Mouse (Mus musculus): ENCODE measurements at regions not wholly inside any gene's neighbourhood (a gene's known extent, or its start where the extent isn't known, plus 50 kb on each side); places are given as distances from the start of the nearest gene placed in this dataset.
A peak's percentile ranks its signal among the peaks of the same experiment; 100 is the strongest.

- no peak for DNase-seq (ENCODE audit: low spot score)
Measured at GRCm38 (mm10) chr9:41590164-41590563, 428.7 kb upstream of the Ubash3b start.

GRCm38 (mm10) chr9:41588466-41589425 is 427.2 kb upstream of the Ubash3b start:
- no peak for DNase-seq (ENCODE audit: low spot score)

- no peak for DNase-seq (ENCODE audit: low spot score)
Measured at GRCm38 (mm10) chr9:41587762-41588161, 426.3 kb upstream of the Ubash3b start.

- DNase-seq (ENCODE audit: low spot score), result no peak
Measured at GRCm38 (mm10) chr9:41586966-41587570, 425.6 kb upstream of the Ubash3b start.

GRCm38 (mm10) chr9:41586291-41586690 is 424.8 kb upstream of the Ubash3b start:
- DNase-seq (ENCODE audit: low spot score), result no peak

GRCm38 (mm10) chr9:41585771-41586170 is 424.3 kb upstream of the Ubash3b start:
- no peak for DNase-seq (ENCODE audit: low spot score)

GRCm38 (mm10) chr9:41585012-41585411 is 423.5 kb upstream of the Ubash3b start:
- no peak for DNase-seq (ENCODE audit: low spot score)

- DNase-seq (ENCODE audit: low spot score), result no peak
Measured at GRCm38 (mm10) chr9:41583711-41584329, 422.3 kb upstream of the Ubash3b start.

- DNase-seq (ENCODE audit: low spot score), result no peak
Measured at GRCm38 (mm10) chr9:41583276-41583675, 421.8 kb upstream of the Ubash3b start.

GRCm38 (mm10) chr9:41582711-41583236 is 421.3 kb upstream of the Ubash3b start:
- no peak for DNase-seq (ENCODE audit: low spot score)

GRCm38 (mm10) chr9:41582171-41582570 is 420.7 kb upstream of the Ubash3b start:
- DNase-seq (ENCODE audit: low spot score), result no peak

GRCm38 (mm10) chr9:41581741-41582140 is 420.2 kb upstream of the Ubash3b start:
- DNase-seq (ENCODE audit: low spot score), result no peak

- DNase-seq (ENCODE audit: low spot score), result no peak
Measured at GRCm38 (mm10) chr9:41581152-41581551, 419.7 kb upstream of the Ubash3b start.

GRCm38 (mm10) chr9:41580611-41581041 is 419.1 kb upstream of the Ubash3b start:
- peak; percentile 55 for DNase-seq (ENCODE audit: low spot score)

- DNase-seq (ENCODE audit: low spot score), result no peak
Measured at GRCm38 (mm10) chr9:41580067-41580466, 418.6 kb upstream of the Ubash3b start.

- peak; percentile 53 for DNase-seq (ENCODE audit: low spot score)
Measured at GRCm38 (mm10) chr9:41579107-41580014, 417.9 kb upstream of the Ubash3b start.

GRCm38 (mm10) chr9:41578221-41579106 is 417.0 kb upstream of the Ubash3b start:
- no peak for DNase-seq (ENCODE audit: low spot score)

GRCm38 (mm10) chr9:41577760-41578159 is 416.3 kb upstream of the Ubash3b start:
- no peak for DNase-seq (ENCODE audit: low spot score)

- no peak for DNase-seq (ENCODE audit: low spot score)
Measured at GRCm38 (mm10) chr9:41575826-41576225, 414.3 kb upstream of the Ubash3b start.

GRCm38 (mm10) chr9:41570262-41570661 is 408.8 kb upstream of the Ubash3b start:
- DNase-seq (ENCODE audit: low spot score), result no peak

Measured in ovary, adult 18-20 months (tissue).